Mouse (Mus musculus): ENCODE results near the gene Limd1.
A peak's percentile ranks its signal among the peaks of the same experiment; 100 is the strongest.

Limd1 gene

GRCm38 (mm10) chr9:123481136-123481535 is 2.6 kb downstream of the Limd1 start:
- peak; percentile 62 for DNase-seq (ENCODE audit: low read depth, low spot score)

DNA sequence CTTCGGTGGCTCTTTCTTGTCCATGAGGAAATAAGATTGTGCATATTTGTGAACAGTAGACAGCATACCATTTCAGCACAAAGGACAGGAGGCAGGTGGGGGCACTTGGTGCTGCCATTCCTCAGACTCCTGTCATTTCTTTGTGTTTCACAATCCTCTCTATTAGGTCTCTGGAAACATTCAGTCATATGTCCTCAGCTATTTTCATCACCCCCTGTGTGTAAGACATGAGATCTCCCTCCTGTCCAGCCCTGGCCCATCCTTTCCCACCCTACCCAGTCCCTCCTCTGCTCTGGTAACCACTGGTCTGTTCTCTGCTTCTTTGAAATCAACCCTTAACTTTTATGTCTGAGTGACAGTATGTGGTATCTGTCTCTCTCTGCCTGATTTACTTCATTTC is 5.1 kb downstream of the Limd1 start:
- DNase-seq (ENCODE audit: low read depth, low spot score), result no peak

GRCm38 (mm10) chr9:123484830-123485229 is 6.3 kb downstream of the Limd1 start:
- no peak for DNase-seq (ENCODE audit: low read depth, low spot score)

DNA sequence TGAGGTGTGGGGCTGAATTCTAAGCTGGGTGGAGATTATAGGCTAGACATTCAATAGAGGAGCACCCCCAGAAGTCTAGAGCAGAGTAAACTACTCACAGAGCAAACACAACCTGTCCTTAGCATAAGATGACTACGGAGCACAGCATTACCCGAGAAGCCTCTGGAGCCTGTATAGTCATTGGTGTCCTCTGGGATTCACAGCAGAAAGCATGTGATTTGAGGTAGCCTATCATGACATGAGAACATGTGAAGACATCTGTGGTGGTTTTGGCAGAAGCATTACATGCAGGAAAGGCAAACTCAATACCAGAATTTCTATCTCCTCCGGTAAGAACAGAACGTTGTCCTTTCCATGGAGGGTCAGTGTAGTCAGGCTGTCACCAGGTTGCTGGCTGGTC is 7.1 kb downstream of the Limd1 start:
- no peak for DNase-seq (ENCODE audit: low read depth, low spot score)

DNA sequence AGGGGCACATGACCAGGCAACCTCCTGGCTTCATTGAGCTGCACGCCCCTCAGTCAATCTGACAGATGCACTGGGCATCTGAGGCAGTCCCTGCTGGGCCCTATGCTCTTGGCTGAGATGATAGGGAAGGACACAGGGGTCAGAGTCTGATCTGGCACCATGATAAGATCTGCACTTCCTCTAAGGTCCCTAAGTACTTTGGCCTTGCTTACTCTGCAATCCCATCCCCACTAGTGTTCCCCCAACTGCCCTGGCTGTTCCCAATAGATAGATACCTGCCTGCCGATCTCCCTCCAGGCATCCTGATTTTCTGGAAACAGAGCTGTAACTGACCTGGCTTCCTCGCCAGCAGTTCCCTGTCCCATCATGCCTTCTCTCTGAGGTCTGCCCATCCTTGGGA is 8.1 kb downstream of the Limd1 start:
- DNase-seq (ENCODE audit: low read depth, low spot score), result no peak

- DNase-seq (ENCODE audit: low read depth, low spot score), result no peak
These were observed 10.6 kb downstream of the Limd1 start for GRCm38 (mm10) chr9:123489073-123489472.

GRCm38 (mm10) chr9:123489727-123490343 is 11.3 kb downstream of the Limd1 start:
- DNase-seq (ENCODE audit: low read depth, low spot score), result no peak

DNA sequence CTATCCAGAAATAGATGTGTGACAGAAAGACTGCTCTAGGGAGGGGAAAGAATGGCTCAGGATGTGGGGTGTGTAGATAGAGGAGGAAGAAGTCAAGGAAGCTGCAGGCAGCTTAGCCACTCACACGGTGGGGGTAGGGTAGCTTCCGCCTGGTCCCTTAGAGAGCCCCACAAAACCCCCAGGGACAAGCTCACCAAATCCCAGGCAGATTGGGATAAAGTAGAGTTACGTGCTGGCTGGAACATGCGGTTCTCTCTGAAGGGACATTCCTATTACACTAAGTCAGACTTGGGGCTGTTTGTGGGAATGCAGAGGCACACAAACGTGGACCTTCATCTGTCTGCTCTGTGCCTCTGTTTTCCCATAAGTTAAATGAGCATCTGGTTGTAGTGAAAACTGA is 12.4 kb downstream of the Limd1 start:
- DNase-seq (ENCODE audit: low read depth, low spot score), result no peak

DNA sequence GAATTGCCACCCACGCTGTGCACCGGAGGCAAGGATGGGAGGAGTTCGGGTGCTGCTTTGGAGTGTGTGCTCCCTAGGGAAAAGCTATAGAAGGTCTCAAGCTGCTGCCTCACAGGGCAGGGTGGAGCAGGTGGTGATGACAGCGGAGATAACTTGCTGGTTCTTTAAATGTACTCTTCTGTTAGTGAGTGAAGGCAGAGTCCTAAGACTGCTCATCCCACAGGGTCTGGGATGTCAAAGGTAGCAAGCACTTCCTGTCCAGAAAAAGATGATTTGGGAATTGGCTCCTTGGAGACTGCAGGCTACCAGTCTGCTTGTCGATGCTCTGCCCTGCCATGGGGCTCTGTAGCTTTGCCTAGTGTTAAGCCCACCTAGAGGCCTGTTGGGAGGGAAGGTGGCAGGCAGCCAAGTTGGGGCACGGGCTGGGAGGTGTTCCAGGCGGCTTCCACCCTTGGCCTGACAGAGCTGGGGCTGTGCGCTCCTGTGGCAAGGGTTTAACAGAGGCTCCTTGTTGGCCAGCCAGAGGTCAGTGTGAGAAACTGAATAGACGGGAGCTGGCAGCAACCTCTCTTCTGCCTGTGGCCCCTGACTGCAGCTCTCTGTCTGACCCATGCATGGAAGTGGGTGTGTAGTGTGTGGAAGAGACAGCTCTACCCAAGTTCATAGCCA is 13.5 kb downstream of the Limd1 start:
- no peak for DNase-seq (ENCODE audit: low read depth, low spot score)

DNA sequence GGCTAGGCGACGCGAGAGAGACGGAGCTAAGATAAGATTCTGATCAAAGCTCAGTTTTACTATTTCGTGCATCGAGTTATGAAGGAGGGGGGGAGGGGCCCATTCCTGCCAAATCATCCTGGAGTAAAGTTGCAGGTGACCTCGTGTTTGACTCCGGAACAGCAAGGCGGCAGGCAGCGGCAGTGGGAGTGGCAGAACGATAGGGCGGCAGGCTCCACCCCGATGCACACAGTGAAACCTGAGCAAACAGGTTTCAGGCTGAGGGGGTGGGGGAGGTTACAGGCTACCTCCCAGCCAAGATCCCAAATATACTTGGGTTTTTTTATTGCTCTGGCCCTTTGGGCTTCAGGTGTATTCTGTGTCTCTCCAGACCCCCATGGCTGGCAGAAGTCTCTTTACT is 18.2 kb downstream of the Limd1 start:
- DNase-seq (ENCODE audit: low read depth, low spot score), result no peak

GRCm38 (mm10) chr9:123497906-123498305 is 19.4 kb downstream of the Limd1 start:
- no peak for DNase-seq (ENCODE audit: low read depth, low spot score)

GRCm38 (mm10) chr9:123500480-123500879 is 22.0 kb downstream of the Limd1 start:
- no peak for DNase-seq (ENCODE audit: low read depth, low spot score)

DNA sequence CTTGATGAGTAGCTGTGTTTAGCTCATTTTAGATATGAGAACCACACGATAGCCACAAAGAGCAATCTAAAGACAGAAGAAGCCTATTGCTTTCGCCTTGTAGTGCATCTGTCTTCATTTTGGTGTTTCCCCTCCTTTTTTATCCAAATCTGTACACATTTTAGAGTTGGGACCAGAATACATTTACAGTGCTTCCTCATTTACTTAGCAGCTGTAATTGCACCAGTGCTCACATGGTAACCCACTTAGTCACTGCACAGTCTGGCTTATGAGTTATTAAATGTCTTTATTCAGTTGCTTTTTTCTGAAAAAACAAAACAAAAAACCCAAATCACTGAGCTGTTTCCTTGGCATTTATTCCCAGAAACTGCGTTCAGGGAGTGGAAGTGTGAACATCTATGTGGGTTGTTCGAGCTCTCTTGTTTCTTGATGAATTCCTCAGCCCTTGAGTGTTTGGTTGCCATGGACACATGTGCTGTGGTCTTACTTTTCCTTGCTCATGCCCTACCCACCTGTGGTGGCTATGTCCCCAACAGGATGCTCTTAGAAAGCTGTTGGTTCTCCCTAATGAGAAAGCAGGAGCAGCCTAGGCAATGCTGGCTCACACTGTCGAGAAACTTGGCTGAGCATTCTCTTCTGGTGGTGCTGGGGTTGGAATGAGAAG is 24.8 kb downstream of the Limd1 start:
- peak; percentile 79 for DNase-seq (ENCODE audit: low read depth, low spot score)

- DNase-seq (ENCODE audit: low read depth, low spot score), result peak; percentile 78
These were observed 25.8 kb downstream of the Limd1 start for GRCm38 (mm10) chr9:123504325-123504724.

- no peak for DNase-seq (ENCODE audit: low read depth, low spot score)
These were observed 27.1 kb downstream of the Limd1 start for GRCm38 (mm10) chr9:123505598-123505997.

- no peak for DNase-seq (ENCODE audit: low read depth, low spot score)
These were observed 28.0 kb downstream of the Limd1 start for GRCm38 (mm10) chr9:123506270-123507146.

GRCm38 (mm10) chr9:123507380-123507779 is 28.9 kb downstream of the Limd1 start:
- no peak for DNase-seq (ENCODE audit: low read depth, low spot score)

GRCm38 (mm10) chr9:123508986-123509385 is 30.5 kb downstream of the Limd1 start:
- DNase-seq (ENCODE audit: low read depth, low spot score), result no peak

DNA sequence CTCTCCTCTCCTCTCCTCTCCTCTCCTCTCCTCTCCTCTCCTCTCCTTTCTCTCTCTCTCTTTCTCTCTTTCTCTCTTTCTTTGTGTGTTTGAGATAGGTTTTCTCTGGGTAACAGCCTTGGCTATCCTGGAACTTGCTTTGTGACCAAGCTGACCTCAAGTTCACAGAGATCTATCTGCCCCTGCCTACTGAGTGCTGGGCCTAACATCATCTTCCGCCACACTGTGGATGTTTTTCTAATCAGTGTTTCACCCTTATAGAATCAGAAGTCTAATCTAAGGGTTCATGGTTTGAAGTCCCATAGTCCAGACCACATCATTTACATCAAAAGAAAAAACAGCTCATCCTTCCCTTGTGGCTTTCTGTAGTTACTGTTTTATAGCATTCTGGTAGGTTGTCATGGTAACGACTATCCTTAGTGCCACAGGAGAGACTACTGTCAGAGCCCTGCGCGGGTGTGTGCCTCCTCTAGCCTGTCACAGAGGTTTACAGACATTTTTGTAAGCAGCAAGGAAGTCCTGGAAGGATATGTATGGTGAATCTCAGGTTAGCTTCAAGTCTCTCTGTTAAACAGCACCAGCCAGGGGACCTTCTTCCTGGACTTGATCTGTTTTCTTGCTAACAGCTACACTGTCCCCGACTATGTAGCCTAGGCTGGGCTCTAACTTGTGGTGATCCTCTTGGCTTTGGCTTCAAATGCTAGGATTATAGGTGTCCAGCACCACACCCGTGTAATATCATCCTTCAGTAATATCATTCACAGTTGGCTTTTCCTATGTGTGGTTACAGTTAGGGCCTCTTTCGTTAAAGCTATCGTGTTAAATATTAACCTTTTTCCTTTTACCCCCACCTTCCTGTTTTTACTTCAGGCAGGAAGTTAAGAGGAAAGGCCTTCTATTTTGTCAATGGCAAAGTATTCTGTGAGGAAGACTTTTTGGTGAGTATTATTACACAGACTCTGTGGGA is 31.4 kb downstream of the Limd1 start:
- peak; percentile 37 for DNase-seq (ENCODE audit: low read depth, low spot score)

GRCm38 (mm10) chr9:123510926-123511325 is 32.4 kb downstream of the Limd1 start:
- no peak for DNase-seq (ENCODE audit: low read depth, low spot score)

GRCm38 (mm10) chr9:123512482-123512881 is 34.0 kb downstream of the Limd1 start:
- no peak for DNase-seq (ENCODE audit: low read depth, low spot score)
